9 mouse cellular contexts compared by ENCODE assay signal in genomic region chr11:30237960-30238359, GRCm38 (mm10). TPM values are rescaled to one million over a fixed set of nuclear protein-coding genes. Genes with fewer than 3 reads are reported as not detected.
DNase-seq lines count a peak whose midpoint lies in the region; ATAC-seq and TF ChIP-seq lines count a peak whose summit lies in the region.
"Had no signal": no experiment of that assay in that cellular context is flagged by ENCODE, and none has a peak within 500 bp of the region (broad histone marks: within the 10 kb centered on the region; RNA-seq: fewer than 3 reads in every experiment).

No protein-coding gene starts in this region.

- TF ChIP-seq POLR2A in kidney, adult 2 months (IDR thresholded peaks at IDR 0.05; ENCODE audit: low read depth, low read length), result no peak

- TF ChIP-seq CTCF in kidney, adult 2 months (conservative IDR thresholded peaks at IDR 0.05; ENCODE audit: insufficient read depth, insufficient read length, low read depth, low read length), result peak; percentile 65

- peak overlapping the region; percentile 39; the same call in 1 of the 2 replicates for H3K27ac ChIP-seq in kidney, adult 2 months (ENCODE audit: insufficient read depth, low read depth, low read length)
- H3K27ac ChIP-seq in kidney, embryonic 14.5 days (ENCODE audit: low read depth, low read length), result no peak overlapping the region

- peak; percentile 43 for DNase-seq in CD4-positive, CD25-positive, alpha-beta regulatory T cell, adult 2 months (ENCODE audit: low read depth, low spot score)
- peak; percentile 71 for DNase-seq in kidney, adult 2 months
- peak; percentile 34 for DNase-seq in embryo, embryonic 11 days
- peak; percentile 50 for DNase-seq in lung, postnatal 14 days
- DNase-seq in layer of hippocampus, postnatal 14 days (ENCODE audit: low spot score in 2 of 2), result no peak
- no peak for DNase-seq in frontal cortex, postnatal 14 days (ENCODE audit: low spot score in 2 of 2)

- H3K36me3 ChIP-seq in kidney, adult 2 months (ENCODE audit: control insufficient read depth, insufficient read depth, low read length), result no peaks in the 10 kb centered on the region; the same call in 1 of the 2 replicates
- H3K36me3 ChIP-seq in kidney, embryonic 14.5 days (ENCODE audit: control insufficient read depth, insufficient read depth, low read length), result peaks cover 4% of the 10 kb centered on the region; the same call in 1 of the 2 replicates

- H3K9me3 ChIP-seq in kidney, embryonic 14.5 days (ENCODE audit: control insufficient read depth, low read length), result no peaks in the 10 kb centered on the region

- no peak overlapping the region for H3K4me3 ChIP-seq in kidney, adult 2 months (ENCODE audit: insufficient read depth, low read depth, low read length)
- H3K4me3 ChIP-seq in kidney, embryonic 14.5 days (ENCODE audit: low read length), result no peak overlapping the region
- H3K4me3 ChIP-seq: erythroblast, embryonic 14.5 days had no signal

- H3K27me3 ChIP-seq in kidney, adult 2 months (replicated peaks; ENCODE audit: control insufficient read depth, insufficient read depth, low read length), result no peaks in the 10 kb centered on the region
- H3K27me3 ChIP-seq in kidney, embryonic 14.5 days (ENCODE audit: control insufficient read depth, insufficient read depth, low read length), result no peaks in the 10 kb centered on the region

- no peak overlapping the region for H3K9ac ChIP-seq in kidney, embryonic 14.5 days (ENCODE audit: low read depth, low read length)

- H3K4me2 ChIP-seq in kidney, embryonic 14.5 days (replicated peaks; ENCODE audit: low read depth, low read length), result no peak overlapping the region

- H3K4me1 ChIP-seq in kidney, adult 2 months (ENCODE audit: control insufficient read depth, insufficient read depth, low read length), result peaks cover 18% of the 10 kb centered on the region
- H3K4me1 ChIP-seq in kidney, embryonic 14.5 days (ENCODE audit: control insufficient read depth, insufficient read depth, low read length), result 0 out of 2 replicates have a peak, but pooled peaks cover 4% of the 10 kb centered on the region

- ATAC-seq in CD4-positive, CD25-positive, alpha-beta regulatory T cell, adult 4 months, result no peak
- no peak for ATAC-seq in kidney, embryonic 14.5 days (ENCODE audit: low FRiP score, low TSS enrichment)

- 57% methylated on average over 4 of the region's 4 CpGs for WGBS in kidney, adult 2 months
- WGBS in kidney, embryonic 14.5 days, result 73% methylated on average over 4 of the region's 4 CpGs

RNA-seq across cellular contexts. Expression of gene Sptbn1, which starts 30.0 kb away (rescaled TPM):
- 100 to 1,000 TPM in 1 of 2 experiments, 10 to 100 TPM in 1; 95.8 to 120 TPM for polyA plus RNA-seq in CD4-positive, CD25-positive, alpha-beta regulatory T cell, adult 4 months (2017; shearing (Covaris generic))
- polyA plus RNA-seq in kidney, adult 2 months (2012; rRNA removed), result 118 and 140 TPM in 2 replicates
- polyA plus RNA-seq in kidney, embryonic 14.5 days (2014; fragmentation: Nextera tagmentation; extraction: Ambion mirVana), result 103 and 129 TPM in 2 replicates
- 100 to 1,000 TPM; 675 to 713 TPM for total RNA-seq in layer of hippocampus, postnatal 14 days (2021)

Comparison
In these comparisons a context has a peak if more than half of its experiments do, and no peak if none do; other contexts are left out.
1. DNase-seq: peak in CD4-positive, CD25-positive, alpha-beta regulatory T cell, adult 2 months (single experiment), kidney, adult 2 months (single experiment), embryo, embryonic 11 days (single experiment) and lung, postnatal 14 days (single experiment); none in layer of hippocampus, postnatal 14 days (0 of 2) and frontal cortex, postnatal 14 days (0 of 2).